Mouse (Mus musculus) hindbrain, postnatal 0 days (tissue): ENCODE results near the gene Snai3. TPM values are rescaled to one million over a fixed set of nuclear protein-coding genes. Genes with fewer than 3 reads are reported as not detected.
A peak's percentile ranks its signal among the peaks of the same experiment; 100 is the strongest.

ENCODE experiments used
- ATAC-seq: fragments of 200-750 bp; cut with Nextera tagmentation; 2 replicates; pipeline ENCODE4 v1.8.0; 2017; ENCODE audit warnings: mild to moderate bottlenecking, moderate TSS enrichment, moderate library complexity
- DNase-seq: peaks from one replicate; pipeline ENCODE4 v3.0.0-alpha.2; 2015; ENCODE audit warnings: low spot score
- H3K27ac ChIP-seq: fragments of 300-500 bp; sonication (generic); 2 replicates; pipeline ENCODE4 v1.5.1; 2014; ENCODE audit warnings: mild to moderate bottlenecking
- H3K27me3 ChIP-seq: fragments of 300-500 bp; sonication (generic); 2 replicates; pipeline ENCODE4 v1.6.1; 2014; ENCODE audit warnings: low read length, mixed read lengths; ENCODE audit not compliant: insufficient read depth
- H3K36me3 ChIP-seq: fragments of 300-500 bp; sonication (generic); 2 replicates; pipeline ENCODE4 v1.6.1; 2014; ENCODE audit warnings: low read length, mixed read lengths; ENCODE audit not compliant: insufficient read depth
- H3K4me1 ChIP-seq: fragments of 300-500 bp; sonication (generic); 2 replicates; pipeline ENCODE4 v1.6.1; 2014; ENCODE audit warnings: antibody characterized with exemption, low read length, mixed read lengths; ENCODE audit not compliant: insufficient read depth
- H3K4me2 ChIP-seq: fragments of 300-500 bp; sonication (generic); 2 replicates; pipeline ENCODE4 v1.6.1; 2014; ENCODE audit warnings: low read depth, mild to moderate bottlenecking, low read length, moderate library complexity, mixed read lengths
- H3K4me3 ChIP-seq: fragments of 300-500 bp; sonication (generic); 2 replicates; pipeline ENCODE4 v1.5.1; 2014; ENCODE audit warnings: low read length
- H3K9ac ChIP-seq: fragments of 300-500 bp; sonication (generic); replicated peaks from 2 replicates; pipeline ENCODE4 v1.6.1; 2014; ENCODE audit warnings: mild to moderate bottlenecking, low read length, moderate library complexity, mixed read lengths
- H3K9me3 ChIP-seq: fragments of 300-500 bp; sonication (generic); 2 replicates; pipeline ENCODE4 v1.6.1; 2016; ENCODE audit warnings: low read length, mixed read lengths
- CTCF ChIP-seq: IDR thresholded peaks from 2 replicates; pipeline ENCODE4 v1.5.1; 2016; ENCODE audit warnings: antibody characterized with exemption, control low read depth, low read depth
- WGBS: fragments of 180-500 bp; shearing (Covaris S2); extraction: QIAGEN DNeasy Blood & Tissue Kit; methylation state at CpG from one replicate; pipeline ENCODE4 v1.1.7; 2014; 5-methylcytosine and 5-hydroxymethylcytosine counted together
- polyA plus RNA-seq: library from polyadenylated mRNA; unstranded; fragments of >200 nt; fragmentation: Nextera tagmentation; extraction: Ambion mirVana; gene quantifications from 2 replicates; pipeline ENCODE4 v1.2.1, GENCODE M21; 2015
- total RNA-seq: library from RNA; depleted of rRNA; stranded (reverse); fragments of >200 nt; gene quantifications from 2 replicates; pipeline ENCODE4 v1.2.3, GENCODE M21; 2014

The Snai3 gene
- total and polyA plus RNA-seq, 2 experiments from 2014 or later = not detected

DNA sequence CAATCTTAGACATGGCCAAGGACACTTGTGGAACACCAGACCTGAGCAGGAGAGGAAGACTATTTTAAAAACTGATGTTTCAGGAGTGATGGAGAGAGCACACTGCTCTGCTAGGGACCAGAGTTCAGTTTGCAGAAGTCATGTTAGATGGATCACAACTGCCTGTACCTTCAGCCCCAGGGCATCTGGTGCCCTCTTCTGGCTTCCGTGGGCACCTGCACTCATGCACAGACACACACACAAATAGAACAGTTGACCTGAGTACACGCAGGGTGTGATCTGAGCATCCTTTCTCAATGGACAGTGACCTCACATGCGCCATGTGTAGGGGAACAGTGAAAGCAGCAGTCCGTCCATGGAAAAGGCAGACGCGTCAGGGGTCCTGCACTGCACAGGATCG, 23.3 kb upstream of the Snai3 start:
- ATAC-seq (no peak), DNase-seq (no peak)
- TF ChIP-seq CTCF = no peak; the same call in 1 of the 2 replicates
- H3K27me3 ChIP-seq = no peaks in the 10 kb centered on the region
- peaks cover 44% of the 10 kb centered on the region for H3K36me3 ChIP-seq
- H3K4me1 ChIP-seq = no peaks in the 10 kb centered on the region
- H3K27ac ChIP-seq = no peak overlapping the region
- no peak overlapping the region for H3K4me2 ChIP-seq
- H3K4me3 ChIP-seq = no peak overlapping the region
- 95% methylated on average over 7 of the region's 7 CpGs for WGBS
- no peak overlapping the region for H3K9ac ChIP-seq
- no peaks in the 10 kb centered on the region for H3K9me3 ChIP-seq

DNA sequence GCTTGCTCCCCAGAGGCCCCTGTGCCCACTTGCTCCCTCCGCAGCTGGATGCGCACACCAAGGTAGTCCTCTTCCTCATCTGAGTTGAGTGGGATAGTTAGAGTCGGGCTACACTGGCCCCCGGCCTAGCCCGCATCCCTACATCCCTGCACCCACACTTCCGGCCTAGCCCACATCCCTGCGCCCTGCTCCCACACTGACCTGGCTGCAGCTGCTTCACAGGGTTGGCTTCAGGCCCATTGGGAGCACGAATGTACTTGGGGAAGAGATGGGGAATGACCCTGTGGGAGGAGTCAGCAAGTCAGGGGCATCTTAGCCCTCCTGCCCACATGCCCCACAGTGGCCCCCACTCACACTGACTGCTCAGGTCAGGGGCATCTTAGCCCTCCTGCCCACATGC, 21.9 kb upstream of the Snai3 start:
- Histone ChIP-seq H3K27ac (no peak overlapping the region), H3K4me2 (no peak overlapping the region), H3K4me3 (no peak overlapping the region), H3K4me1 (no peaks in the 10 kb centered on the region), H3K36me3 (peaks cover 45% of the 10 kb centered on the region), H3K9me3 (no peaks in the 10 kb centered on the region), H3K27me3 (no peaks in the 10 kb centered on the region), H3K9ac (no peak overlapping the region)
- WGBS = 93% methylated on average over 8 of the region's 8 CpGs
- no peak for DNase-seq
- peak; percentile 3; the same call in 1 of the 2 replicates for ATAC-seq
- TF ChIP-seq CTCF = no peak

DNA sequence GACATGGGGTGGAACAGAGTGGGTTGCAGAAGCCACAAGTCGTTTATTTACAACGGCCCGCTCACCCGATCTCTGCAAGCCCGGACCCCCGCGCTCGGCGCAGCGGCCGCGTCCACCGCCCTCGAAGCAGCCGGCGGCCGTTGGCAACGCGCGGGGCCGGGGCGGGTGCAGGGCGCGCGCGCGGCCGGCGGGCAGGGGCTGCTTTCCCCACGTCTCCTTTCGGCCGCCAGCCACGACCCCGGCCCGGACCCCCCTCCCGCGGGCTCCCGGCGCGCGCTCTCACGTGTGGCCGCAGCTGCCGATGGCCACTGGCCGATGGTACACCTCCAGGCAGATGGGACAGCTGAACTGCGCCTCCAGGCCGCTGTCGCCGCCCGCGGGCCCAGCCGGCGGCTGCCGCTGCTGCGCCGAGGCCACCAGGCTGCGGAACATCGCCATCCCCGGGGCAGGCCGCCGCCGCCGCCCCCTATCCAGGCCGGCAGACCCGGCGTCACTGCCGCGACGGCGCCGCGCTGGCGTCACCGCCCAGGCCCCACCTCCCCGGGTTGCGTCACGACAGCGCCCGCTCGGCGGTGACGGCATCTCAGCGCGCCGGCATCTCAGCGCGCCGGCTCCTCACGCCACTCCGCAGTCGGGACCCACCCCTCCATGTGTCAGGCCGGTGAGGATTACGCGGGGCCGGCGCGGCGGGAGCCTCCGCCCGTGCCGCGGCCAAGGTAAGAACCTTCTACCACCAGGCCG, 15.2 kb upstream of the Snai3 start, which contains the start of the genes Rnf166 and Ctu2:
Gene Rnf166, minus strand, starts transcription at position 485 of the 741 bp plus-strand sequence.
Gene Ctu2, plus strand, starts transcription at position 564 of the 741 bp plus-strand sequence.
- peak; percentile 94 for ATAC-seq
- TF ChIP-seq CTCF = no peak
- H3K4me3 ChIP-seq = peak within 1 kb of the TSS; percentile 98
- peak within 1 kb of the TSS; percentile 77 for H3K4me2 ChIP-seq
- under 1% methylated on average over 80 of the region's 103 CpGs for WGBS
- peak within 1 kb of the TSS; percentile 86 for H3K27ac ChIP-seq
- no peaks in the 10 kb centered on the region for H3K27me3 ChIP-seq
- H3K4me1 ChIP-seq = peaks cover 14% of the 10 kb centered on the region
- peak; percentile 96 for DNase-seq
- peak within 1 kb of the TSS; percentile 91 for H3K9ac ChIP-seq
- peaks cover 13% of the 10 kb centered on the region; the same call in 1 of the 2 replicates for H3K36me3 ChIP-seq
- no peaks in the 10 kb centered on the region for H3K9me3 ChIP-seq

DNA sequence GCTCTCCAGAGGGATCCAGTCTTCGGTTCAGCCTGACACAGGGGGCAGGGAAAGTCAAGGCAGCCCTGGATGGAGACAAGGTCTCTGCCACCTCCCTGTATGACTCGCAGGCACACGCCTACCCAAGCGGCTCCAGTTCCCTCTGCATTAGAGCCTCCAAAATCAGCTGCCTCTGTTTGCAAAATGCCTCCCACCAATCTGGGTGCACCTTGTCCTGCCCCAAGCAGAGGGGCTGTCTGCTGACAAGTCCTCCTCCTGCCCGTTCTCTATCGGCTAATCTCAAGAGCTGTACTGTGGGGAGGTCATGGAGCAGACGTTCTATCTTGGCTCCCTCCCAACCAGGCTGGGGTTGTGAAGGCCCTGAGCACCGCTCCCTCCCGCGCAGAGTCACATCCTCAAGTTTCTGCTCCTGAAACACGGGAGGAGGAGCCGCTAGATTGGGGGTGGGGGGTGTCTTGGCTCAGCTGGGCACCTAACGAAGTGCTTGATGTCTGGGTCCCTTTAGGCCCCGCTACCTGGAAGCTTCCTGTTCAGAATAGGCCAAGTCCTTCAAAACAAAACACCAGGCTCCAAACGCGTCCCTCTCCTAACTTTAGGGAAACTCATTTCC, 14.5 kb upstream of the Snai3 start:
- WGBS = 10% methylated on average over 16 of the region's 16 CpGs
- ATAC-seq (peak; percentile 14; the same call in 1 of the 2 replicates), DNase-seq (peak; percentile 42)
- Histone ChIP-seq H3K9me3 (no peaks in the 10 kb centered on the region), H3K4me1 (peaks cover 14% of the 10 kb centered on the region), H3K9ac (peak overlapping the region; percentile 91), H3K4me2 (peak overlapping the region; percentile 77), H3K27me3 (no peaks in the 10 kb centered on the region), H3K27ac (peak overlapping the region; percentile 86), H3K4me3 (peak overlapping the region; percentile 98), H3K36me3 (peaks cover 13% of the 10 kb centered on the region; the same call in 1 of the 2 replicates)
- TF ChIP-seq CTCF = no peak

DNA sequence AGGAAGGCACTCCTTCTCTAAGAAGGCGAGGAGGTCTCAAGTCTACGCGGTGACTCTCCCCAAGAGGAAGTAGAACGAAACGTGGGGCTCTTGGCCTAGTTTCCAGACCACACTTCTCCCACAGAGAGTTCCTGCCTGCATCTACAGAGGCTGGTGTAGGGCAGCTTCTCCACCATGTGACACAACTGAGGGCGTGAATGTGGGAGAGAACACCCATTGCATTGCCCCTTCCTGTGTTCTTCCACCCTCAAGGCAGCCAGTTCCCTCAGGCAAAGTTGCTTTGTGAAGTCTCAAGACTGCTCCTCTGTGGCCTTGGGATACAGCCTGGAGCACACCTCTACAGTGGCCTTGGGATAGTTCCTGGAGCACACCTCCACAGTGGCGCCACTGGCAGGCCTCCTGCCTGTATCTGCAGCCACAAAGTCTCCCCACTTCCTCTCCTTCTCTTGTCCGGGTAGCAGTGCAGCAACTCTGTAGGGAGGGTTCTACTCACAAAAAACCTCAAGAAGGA, 13.4 kb upstream of the Snai3 start:
- no peak for ATAC-seq
- no peaks in the 10 kb centered on the region for H3K27me3 ChIP-seq
- peaks cover 14% of the 10 kb centered on the region for H3K4me1 ChIP-seq
- H3K4me3 ChIP-seq = no peak overlapping the region
- peaks cover 8% of the 10 kb centered on the region; the same call in 1 of the 2 replicates for H3K36me3 ChIP-seq
- H3K27ac ChIP-seq = no peak overlapping the region
- no peak overlapping the region for H3K4me2 ChIP-seq
- no peak for TF ChIP-seq CTCF
- H3K9me3 ChIP-seq = no peaks in the 10 kb centered on the region
- 90% methylated on average over 8 of the region's 8 CpGs for WGBS
- H3K9ac ChIP-seq = no peak overlapping the region
- DNase-seq = no peak

DNA sequence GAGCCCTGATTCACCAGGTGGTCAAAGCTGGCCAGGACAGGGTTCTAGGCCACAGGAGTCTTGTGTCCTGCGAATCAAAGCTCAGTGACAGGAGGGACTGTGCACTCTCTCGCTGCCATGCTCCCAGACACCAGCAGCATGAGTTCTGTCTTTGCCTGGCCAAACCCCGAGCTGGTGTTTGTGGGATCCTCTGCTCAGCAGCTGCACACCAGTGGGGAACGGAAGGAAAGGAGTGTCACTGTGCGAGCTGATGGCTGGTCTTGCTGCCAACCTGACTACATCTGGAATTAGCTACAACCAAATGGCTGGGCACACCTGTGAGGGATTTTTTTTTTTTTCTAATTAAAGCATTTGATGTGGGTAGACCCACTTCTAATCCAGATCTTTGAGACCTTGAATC, 10.2 kb upstream of the Snai3 start:
- no peak overlapping the region for H3K27ac ChIP-seq
- 0 out of 2 replicates have a peak, but pooled peaks cover 6% of the 10 kb centered on the region for H3K4me1 ChIP-seq
- no peak overlapping the region for H3K4me2 ChIP-seq
- no peak for DNase-seq
- WGBS = 88% methylated on average over 5 of the region's 5 CpGs
- H3K4me3 ChIP-seq = no peak overlapping the region
- H3K9ac ChIP-seq = no peak overlapping the region
- H3K27me3 ChIP-seq = no peaks in the 10 kb centered on the region
- no peak for ATAC-seq
- no peak for TF ChIP-seq CTCF
- peaks cover 29% of the 10 kb centered on the region; the same call in 1 of the 2 replicates for H3K36me3 ChIP-seq
- H3K9me3 ChIP-seq = no peaks in the 10 kb centered on the region
